Mouse (Mus musculus): ENCODE data around the gene Spsb3.

GRCm38 (mm10) chr17:24891321-24891720 lies 4.9 kb downstream of the Spsb3 start:
- TF ChIP-seq CTCF (IDR thresholded peaks at IDR 0.05; ENCODE audit: low read depth) (no peak), EP300 (IDR thresholded peaks at IDR 0.05; ENCODE audit: low read depth) (no peak)
